Mouse (Mus musculus) intestine, embryonic 16.5 days (tissue): ENCODE data around the gene Sesn1. TPM values are rescaled to one million over a fixed set of nuclear protein-coding genes. Genes with fewer than 3 reads are reported as not detected.

ENCODE experiments used
- ATAC-seq: fragments of 200-750 bp; cut with Nextera tagmentation; 2 replicates; pipeline ENCODE4 v1.8.0; 2017; ENCODE audit warnings: moderate TSS enrichment, moderate library complexity
- H3K27ac ChIP-seq: fragments of 300-500 bp; sonication (generic); 2 replicates; pipeline ENCODE4 v1.5.1; 2014; ENCODE audit warnings: mild to moderate bottlenecking, low read length
- H3K27me3 ChIP-seq: fragments of 300-500 bp; sonication (generic); replicated peaks from 2 replicates; pipeline ENCODE4 v1.6.1; 2014; ENCODE audit warnings: low read length, control low read depth, mixed read lengths; ENCODE audit not compliant: control insufficient read depth, insufficient read depth
- H3K36me3 ChIP-seq: fragments of 300-500 bp; sonication (generic); 2 replicates; pipeline ENCODE4 v1.6.1; 2014; ENCODE audit warnings: low read length, control low read depth; ENCODE audit not compliant: control insufficient read depth, insufficient read depth
- H3K4me1 ChIP-seq: fragments of 300-500 bp; sonication (generic); 2 replicates; pipeline ENCODE4 v1.6.1; 2014; ENCODE audit warnings: low read length, control low read depth, mixed read lengths; ENCODE audit not compliant: control insufficient read depth, insufficient read depth
- H3K4me2 ChIP-seq: fragments of 300-500 bp; sonication (generic); 2 replicates; pipeline ENCODE4 v1.6.1; 2014; ENCODE audit warnings: low read depth, low read length, control low read depth
- H3K4me3 ChIP-seq: fragments of 300-500 bp; sonication (generic); 2 replicates; pipeline ENCODE4 v1.5.1; 2014; ENCODE audit warnings: mild to moderate bottlenecking, low read length
- H3K9ac ChIP-seq: fragments of 300-500 bp; sonication (generic); 2 replicates; pipeline ENCODE4 v1.6.1; 2014; ENCODE audit warnings: low read depth, low read length
- H3K9me3 ChIP-seq: fragments of 300-500 bp; sonication (generic); 2 replicates; pipeline ENCODE4 v1.6.1; 2016; ENCODE audit warnings: low read length, control low read depth; ENCODE audit not compliant: control insufficient read depth
- WGBS: fragments of 180-500 bp; shearing (Covaris S2); extraction: QIAGEN DNeasy Blood & Tissue Kit; methylation state at CpG from one replicate; pipeline ENCODE4 v1.1.7; 2014; 5-methylcytosine and 5-hydroxymethylcytosine counted together
- polyA plus RNA-seq: library from polyadenylated mRNA; unstranded; fragments of >200 nt; fragmentation: Nextera tagmentation; extraction: Ambion mirVana; gene quantifications from 2 replicates; pipeline ENCODE4 v1.2.1, GENCODE M21; 2015

Gene Sesn1
- polyA plus RNA-seq, 1 experiment from 2014 or later = 28.3 TPM

GRCm38 (mm10) chr10:41875624-41876023 is 65.9 kb downstream of the Sesn1 start:
- ATAC-seq = no peak
- H3K4me3 ChIP-seq = no peak overlapping the region
- H3K9ac ChIP-seq = no peak overlapping the region
- no peaks in the 10 kb centered on the region for H3K36me3 ChIP-seq
- no peaks in the 10 kb centered on the region for H3K9me3 ChIP-seq
- H3K4me2 ChIP-seq = no peak overlapping the region
- no peaks in the 10 kb centered on the region for H3K27me3 ChIP-seq
- H3K27ac ChIP-seq = no peak overlapping the region
- H3K4me1 ChIP-seq = no peaks in the 10 kb centered on the region

- Histone ChIP-seq H3K27ac (no peak overlapping the region), H3K36me3 (no peaks in the 10 kb centered on the region), H3K4me2 (no peak overlapping the region), H3K9me3 (no peaks in the 10 kb centered on the region), H3K9ac (no peak overlapping the region), H3K27me3 (no peaks in the 10 kb centered on the region), H3K4me3 (no peak overlapping the region), H3K4me1 (no peaks in the 10 kb centered on the region)
- ATAC-seq = no peak
- WGBS = 74% methylated on average over 11 of the region's 11 CpGs
Measured at GRCm38 (mm10) chr10:41878344-41878743, 68.6 kb downstream of the Sesn1 start.

- Histone ChIP-seq H3K9ac (no peak overlapping the region), H3K36me3 (no peaks in the 10 kb centered on the region), H3K27ac (no peak overlapping the region), H3K4me3 (no peak overlapping the region), H3K9me3 (no peaks in the 10 kb centered on the region), H3K27me3 (no peaks in the 10 kb centered on the region), H3K4me1 (no peaks in the 10 kb centered on the region), H3K4me2 (no peak overlapping the region)
- no peak for ATAC-seq
- 81% methylated on average over 1 of the region's 1 CpGs for WGBS
Measured at GRCm38 (mm10) chr10:41879675-41880074, 69.9 kb downstream of the Sesn1 start.

GRCm38 (mm10) chr10:41880206-41880605 is 70.5 kb downstream of the Sesn1 start:
- Histone ChIP-seq H3K27ac (no peak overlapping the region), H3K9me3 (no peaks in the 10 kb centered on the region), H3K4me2 (no peak overlapping the region), H3K4me3 (no peak overlapping the region), H3K36me3 (no peaks in the 10 kb centered on the region), H3K27me3 (no peaks in the 10 kb centered on the region), H3K4me1 (no peaks in the 10 kb centered on the region), H3K9ac (no peak overlapping the region)
- ATAC-seq = no peak
- WGBS = 44% methylated on average over 4 of the region's 4 CpGs

GRCm38 (mm10) chr10:41880777-41881176 is 71.0 kb downstream of the Sesn1 start:
- H3K4me2 ChIP-seq = no peak overlapping the region
- H3K9me3 ChIP-seq = no peaks in the 10 kb centered on the region
- no peaks in the 10 kb centered on the region for H3K27me3 ChIP-seq
- H3K4me1 ChIP-seq = no peaks in the 10 kb centered on the region
- no peak overlapping the region for H3K9ac ChIP-seq
- H3K36me3 ChIP-seq = no peaks in the 10 kb centered on the region
- WGBS = 36% methylated on average over 1 of the region's 1 CpGs
- H3K27ac ChIP-seq = no peak overlapping the region
- H3K4me3 ChIP-seq = no peak overlapping the region
- ATAC-seq = no peak

GRCm38 (mm10) chr10:41881438-41881837 is 71.7 kb downstream of the Sesn1 start:
- Histone ChIP-seq H3K4me3 (no peak overlapping the region), H3K27ac (no peak overlapping the region), H3K36me3 (no peaks in the 10 kb centered on the region), H3K4me1 (no peaks in the 10 kb centered on the region), H3K4me2 (no peak overlapping the region), H3K27me3 (no peaks in the 10 kb centered on the region), H3K9ac (no peak overlapping the region), H3K9me3 (no peaks in the 10 kb centered on the region)
- 48% methylated on average over 4 of the region's 4 CpGs for WGBS
- ATAC-seq = no peak

GRCm38 (mm10) chr10:41883741-41884575 is 74.2 kb downstream of the Sesn1 start:
- Histone ChIP-seq H3K27me3 (no peaks in the 10 kb centered on the region), H3K36me3 (no peaks in the 10 kb centered on the region), H3K9me3 (no peaks in the 10 kb centered on the region), H3K9ac (no peak overlapping the region), H3K27ac (no peak overlapping the region), H3K4me2 (no peak overlapping the region), H3K4me1 (peaks cover 8% of the 10 kb centered on the region), H3K4me3 (no peak overlapping the region)
- 60% methylated on average over 8 of the region's 8 CpGs for WGBS
- no peak for ATAC-seq

- Histone ChIP-seq H3K9me3 (no peaks in the 10 kb centered on the region), H3K4me1 (peaks cover 11% of the 10 kb centered on the region), H3K36me3 (no peaks in the 10 kb centered on the region), H3K27me3 (no peaks in the 10 kb centered on the region), H3K9ac (peak overlapping the region; percentile 91), H3K27ac (peak overlapping the region; percentile 98), H3K4me3 (peak overlapping the region; percentile 79), H3K4me2 (peak overlapping the region; percentile 80)
- ATAC-seq = peak; percentile 99
- under 1% methylated on average over 65 of the region's 65 CpGs for WGBS
Measured at GRCm38 (mm10) chr10:41887080-41887821, 77.5 kb downstream of the Sesn1 start.

- Histone ChIP-seq H3K27ac (no peak overlapping the region), H3K4me2 (peak overlapping the region; percentile 30), H3K4me3 (0 out of 2 replicates have a peak overlapping the region, but pooled peaks have one; percentile 12), H3K9me3 (no peaks in the 10 kb centered on the region), H3K27me3 (no peaks in the 10 kb centered on the region), H3K36me3 (no peaks in the 10 kb centered on the region), H3K4me1 (peaks cover 18% of the 10 kb centered on the region), H3K9ac (no peak overlapping the region)
- WGBS = 38% methylated on average over 4 of the region's 4 CpGs
- peak; percentile 12; the same call in 1 of the 2 replicates for ATAC-seq
Measured at GRCm38 (mm10) chr10:41888365-41888941, 78.7 kb downstream of the Sesn1 start.
